Mouse (Mus musculus): ENCODE measurements around the gene Rsad2. TPM values are rescaled to one million over a fixed set of nuclear protein-coding genes. Genes with fewer than 3 reads are reported as not detected.
"Not testable (repeated sequence)": the region's sequence is repeated elsewhere in the genome, so short reads cannot be mapped to it uniquely, and the experiment has no call there.

Gene Rsad2
- polyA plus RNA-seq (2012; rRNA removed) = 0.46 and 0.70 TPM in 2 replicates

GRCm38 (mm10) chr12:26456028-26456698 lies at the start of gene Rsad2:
Gene Rsad2, minus strand, starts transcription at chr12:26456452.
- 23% methylated on average over 13 of the region's 13 CpGs for WGBS
- H3K4me3 ChIP-seq (replicated peaks; ENCODE audit: insufficient read depth, low read depth, low read length) = no peak within 1 kb of the TSS
- no peaks in the 10 kb centered on the region for H3K27me3 ChIP-seq (ENCODE audit: control insufficient read depth, insufficient read depth, low read length)
- H3K27ac ChIP-seq (ENCODE audit: insufficient read depth, low read length) = no peak within 1 kb of the TSS
- H3K4me1 ChIP-seq (ENCODE audit: control insufficient read depth, insufficient read depth, low read length) = peaks cover 3% of the 10 kb centered on the region; the same call in 1 of the 2 replicates
- peak in 1 of 2 experiments; percentile 12 for DNase-seq
- TF ChIP-seq POLR2A (IDR thresholded peaks at IDR 0.05; ENCODE audit: borderline replicate concordance, insufficient read depth, low read length) (no peak), CTCF (IDR thresholded peaks at IDR 0.05; ENCODE audit: borderline replicate concordance, insufficient read depth, low read depth, low read length) (no peak)

DNA sequence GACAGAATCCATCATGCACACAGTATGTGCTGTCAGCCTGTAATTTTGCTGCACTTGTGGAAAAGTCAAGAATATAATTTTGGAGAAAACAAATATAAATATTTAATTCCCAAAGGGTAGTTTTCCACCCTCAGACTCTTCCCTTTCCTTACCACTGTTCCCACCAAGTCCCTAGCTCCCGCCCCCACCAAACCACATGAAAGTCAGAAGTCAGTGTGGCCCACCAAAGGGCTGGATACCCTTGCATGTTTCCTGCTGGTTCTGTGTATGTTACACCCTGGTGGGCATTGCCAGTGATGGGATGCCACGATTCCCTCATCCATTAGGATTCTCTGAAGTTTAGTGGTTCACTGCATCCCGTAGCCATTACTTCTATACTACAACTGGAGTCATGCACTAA lies 44.8 kb upstream of the Rsad2 start:
- no peak for DNase-seq
- no peak overlapping the region for H3K27ac ChIP-seq (ENCODE audit: insufficient read depth, low read length)
- TF ChIP-seq CTCF (IDR thresholded peaks at IDR 0.05; ENCODE audit: borderline replicate concordance, insufficient read depth, low read depth, low read length) (no peak), POLR2A (IDR thresholded peaks at IDR 0.05; ENCODE audit: borderline replicate concordance, insufficient read depth, low read length) (no peak)
- WGBS = 88% methylated on average over 3 of the region's 3 CpGs
- H3K27me3 ChIP-seq (ENCODE audit: control insufficient read depth, insufficient read depth, low read length) = no peaks in the 10 kb centered on the region
- H3K4me1 ChIP-seq (ENCODE audit: control insufficient read depth, insufficient read depth, low read length) = no peaks in the 10 kb centered on the region
- no peak overlapping the region for H3K4me3 ChIP-seq (replicated peaks; ENCODE audit: insufficient read depth, low read depth, low read length)

- DNase-seq = no peak
- TF ChIP-seq CTCF (IDR thresholded peaks at IDR 0.05; ENCODE audit: borderline replicate concordance, insufficient read depth, low read depth, low read length) = no peak
- TF ChIP-seq POLR2A (IDR thresholded peaks at IDR 0.05; ENCODE audit: borderline replicate concordance, insufficient read depth, low read length) = no peak
- no peak overlapping the region for H3K27ac ChIP-seq (ENCODE audit: insufficient read depth, low read length)
- no peaks in the 10 kb centered on the region for H3K4me1 ChIP-seq (ENCODE audit: control insufficient read depth, insufficient read depth, low read length)
- no peak overlapping the region for H3K4me3 ChIP-seq (replicated peaks; ENCODE audit: insufficient read depth, low read depth, low read length)
- 100% methylated on average over 1 of the region's 1 CpGs for WGBS
- H3K27me3 ChIP-seq (ENCODE audit: control insufficient read depth, insufficient read depth, low read length) = no peaks in the 10 kb centered on the region
Measured at GRCm38 (mm10) chr12:26489942-26490341, 33.7 kb upstream of the Rsad2 start.

DNA sequence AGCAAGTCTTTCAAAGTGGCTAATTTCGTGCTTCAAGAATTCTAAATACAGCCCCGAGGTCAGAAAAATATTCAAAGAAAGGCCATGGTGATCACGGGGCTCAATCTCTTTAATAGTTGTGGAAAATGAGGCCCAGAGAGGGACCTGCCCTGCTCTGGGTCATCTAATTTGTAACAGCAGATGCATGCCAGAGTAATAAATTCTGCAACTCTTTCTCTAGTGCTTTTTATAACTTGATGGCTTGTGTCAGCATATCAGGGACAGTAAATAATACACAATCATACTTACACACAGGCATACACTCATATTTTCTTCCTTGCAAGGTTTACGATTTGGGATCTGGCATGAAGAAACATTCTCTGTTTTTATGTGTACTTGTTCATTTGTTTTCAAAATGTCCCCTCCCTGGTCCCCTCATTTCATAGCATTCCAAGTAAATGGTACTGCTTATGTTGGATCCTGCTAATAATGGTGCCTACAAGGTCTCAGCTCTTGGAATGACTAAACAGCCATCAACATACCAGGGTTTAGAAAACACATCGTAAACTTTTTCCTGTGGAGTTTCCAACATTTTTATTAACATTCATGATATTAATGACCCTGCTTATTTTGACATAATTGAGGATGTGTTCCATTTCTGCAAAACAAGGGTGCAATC lies 32.5 kb upstream of the Rsad2 start:
- no peaks in the 10 kb centered on the region for H3K4me1 ChIP-seq (ENCODE audit: control insufficient read depth, insufficient read depth, low read length)
- DNase-seq = no peak
- 47% methylated on average over 5 of the region's 5 CpGs for WGBS
- TF ChIP-seq CTCF (IDR thresholded peaks at IDR 0.05; ENCODE audit: borderline replicate concordance, insufficient read depth, low read depth, low read length) (no peak), POLR2A (IDR thresholded peaks at IDR 0.05; ENCODE audit: borderline replicate concordance, insufficient read depth, low read length) (no peak)
- no peak overlapping the region for H3K27ac ChIP-seq (ENCODE audit: insufficient read depth, low read length)
- no peak overlapping the region for H3K4me3 ChIP-seq (replicated peaks; ENCODE audit: insufficient read depth, low read depth, low read length)
- H3K27me3 ChIP-seq (ENCODE audit: control insufficient read depth, insufficient read depth, low read length) = no peaks in the 10 kb centered on the region

- WGBS = 39% methylated on average over 14 of the region's 14 CpGs
- TF ChIP-seq CTCF (IDR thresholded peaks at IDR 0.05; ENCODE audit: borderline replicate concordance, insufficient read depth, low read depth, low read length) (peak; percentile 36; the same call in 1 of the 2 replicates), POLR2A (IDR thresholded peaks at IDR 0.05; ENCODE audit: borderline replicate concordance, insufficient read depth, low read length) (no peak)
- Histone ChIP-seq H3K4me1 (ENCODE audit: control insufficient read depth, insufficient read depth, low read length) (no peaks in the 10 kb centered on the region), H3K27ac (ENCODE audit: insufficient read depth, low read length) (no peak overlapping the region), H3K27me3 (ENCODE audit: control insufficient read depth, insufficient read depth, low read length) (no peaks in the 10 kb centered on the region), H3K4me3 (replicated peaks; ENCODE audit: insufficient read depth, low read depth, low read length) (no peak overlapping the region)
- DNase-seq = peak in 1 of 2 experiments; percentile 24
Measured at GRCm38 (mm10) chr12:26487874-26488616, 31.8 kb upstream of the Rsad2 start.

GRCm38 (mm10) chr12:26485738-26486580 lies 29.7 kb upstream of the Rsad2 start:
- not testable (repeated sequence) for H3K27ac ChIP-seq (ENCODE audit: insufficient read depth, low read length); DNase-seq; H3K4me1 ChIP-seq (ENCODE audit: control insufficient read depth, insufficient read depth, low read length); H3K27me3 ChIP-seq (ENCODE audit: control insufficient read depth, insufficient read depth, low read length); H3K4me3 ChIP-seq (replicated peaks; ENCODE audit: insufficient read depth, low read depth, low read length)
- WGBS = 90% methylated on average over 12 of the region's 12 CpGs

GRCm38 (mm10) chr12:26478196-26479004 lies 22.1 kb upstream of the Rsad2 start:
- no peak overlapping the region for H3K27ac ChIP-seq (ENCODE audit: insufficient read depth, low read length)
- TF ChIP-seq POLR2A (IDR thresholded peaks at IDR 0.05; ENCODE audit: borderline replicate concordance, insufficient read depth, low read length) = no peak
- TF ChIP-seq CTCF (IDR thresholded peaks at IDR 0.05; ENCODE audit: borderline replicate concordance, insufficient read depth, low read depth, low read length) = no peak
- H3K4me3 ChIP-seq (replicated peaks; ENCODE audit: insufficient read depth, low read depth, low read length) = no peak overlapping the region
- DNase-seq = no peak
- WGBS = 83% methylated on average over 18 of the region's 18 CpGs
- no peaks in the 10 kb centered on the region for H3K27me3 ChIP-seq (ENCODE audit: control insufficient read depth, insufficient read depth, low read length)
- H3K4me1 ChIP-seq (ENCODE audit: control insufficient read depth, insufficient read depth, low read length) = no peaks in the 10 kb centered on the region

All from cerebellum, adult 2 months (tissue).